Mouse (Mus musculus): ENCODE measurements around the gene Naa16. TPM values are rescaled to one million over a fixed set of nuclear protein-coding genes. Genes with fewer than 3 reads are reported as not detected.
"Not testable (repeated sequence)": the region's sequence is repeated elsewhere in the genome, so short reads cannot be mapped to it uniquely, and the experiment has no call there.

Naa16 gene
- polyA plus RNA-seq (2012; rRNA removed) = 10.7 and 11.2 TPM in 2 replicates

DNA sequence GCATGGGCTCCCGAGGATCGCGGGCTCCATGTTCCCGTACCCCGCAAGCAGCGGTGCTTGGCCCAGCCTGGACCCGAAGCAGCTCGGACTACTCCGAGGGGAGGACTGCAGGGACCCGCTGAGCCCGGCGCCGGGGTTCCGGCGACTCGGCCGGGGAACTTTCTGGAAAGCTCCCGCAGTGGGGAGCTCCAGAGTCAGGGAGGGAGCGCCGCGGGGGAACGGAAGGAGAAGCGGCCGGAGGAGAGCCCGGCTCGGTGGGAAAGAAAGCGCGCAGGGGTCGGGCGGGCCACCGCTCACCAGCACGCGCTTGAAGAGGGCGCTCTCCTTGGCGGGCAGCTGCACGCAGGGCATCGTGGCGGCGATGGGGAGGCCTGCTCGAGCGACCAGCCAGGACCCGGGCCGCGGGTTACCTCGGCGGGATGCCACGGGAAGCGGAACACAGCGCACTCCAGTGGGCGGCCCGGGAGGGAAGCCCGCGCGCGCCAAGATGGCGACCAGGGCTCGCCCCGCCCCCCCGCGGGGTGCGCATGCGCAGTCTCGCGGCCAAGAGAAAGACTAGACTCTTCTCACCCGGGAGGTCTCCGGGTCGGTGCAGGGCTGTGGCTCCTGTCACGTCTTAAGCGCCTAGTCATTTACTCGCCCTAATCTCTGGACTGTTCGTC, at the start of gene Naa16:
Gene Naa16 (minus strand): TSS at position 514 of the 662 bp plus-strand sequence.
- Histone ChIP-seq H3K4me1 (ENCODE audit: control insufficient read depth, insufficient read depth, low read length) (peaks cover 4% of the 10 kb centered on the region; the same call in 1 of the 2 replicates), H3K27ac (ENCODE audit: insufficient read depth, low read length) (peak within 1 kb of the TSS; percentile 94), H3K27me3 (ENCODE audit: control insufficient read depth, insufficient read depth, low read length) (no peaks in the 10 kb centered on the region), H3K4me3 (replicated peaks; ENCODE audit: insufficient read depth, low read depth, low read length) (peak within 1 kb of the TSS; percentile 86)
- TF ChIP-seq CTCF (IDR thresholded peaks at IDR 0.05; ENCODE audit: borderline replicate concordance, insufficient read depth, low read depth, low read length) = no peak; the same call in 1 of the 2 replicates
- peak; percentile 89; the same call in 1 of the 2 replicates for TF ChIP-seq POLR2A (IDR thresholded peaks at IDR 0.05; ENCODE audit: borderline replicate concordance, insufficient read depth, low read length)
- WGBS = under 1% methylated on average over 71 of the region's 71 CpGs
- DNase-seq = peak; percentile 93 to 95

DNA sequence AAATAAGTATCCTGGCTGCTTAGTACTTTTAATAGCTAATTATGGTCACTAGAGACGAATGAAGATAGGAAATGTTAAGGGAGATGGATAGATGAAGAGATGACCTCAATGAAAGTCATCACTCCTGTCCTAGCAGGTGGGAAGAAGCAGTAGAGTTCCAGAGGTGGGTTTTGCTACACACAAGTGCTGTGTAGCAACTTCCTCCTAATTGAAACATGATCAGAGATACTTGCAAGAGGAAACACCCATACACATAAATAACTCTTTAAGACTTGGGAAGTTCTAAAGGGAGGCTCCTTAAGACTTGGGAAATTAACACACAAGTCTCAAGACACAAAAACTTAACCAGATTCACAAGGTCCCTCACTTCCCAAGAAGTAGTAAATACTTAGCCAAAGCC, 43.5 kb upstream of the Naa16 start:
- no peak for DNase-seq
- 79% methylated on average over 1 of the region's 1 CpGs for WGBS
- no peak overlapping the region for H3K27ac ChIP-seq (ENCODE audit: insufficient read depth, low read length)
- no peaks in the 10 kb centered on the region for H3K4me1 ChIP-seq (ENCODE audit: control insufficient read depth, insufficient read depth, low read length)
- H3K4me3 ChIP-seq (replicated peaks; ENCODE audit: insufficient read depth, low read depth, low read length) = no peak overlapping the region
- TF ChIP-seq POLR2A (IDR thresholded peaks at IDR 0.05; ENCODE audit: borderline replicate concordance, insufficient read depth, low read length) = no peak
- no peak for TF ChIP-seq CTCF (IDR thresholded peaks at IDR 0.05; ENCODE audit: borderline replicate concordance, insufficient read depth, low read depth, low read length)
- no peaks in the 10 kb centered on the region for H3K27me3 ChIP-seq (ENCODE audit: control insufficient read depth, insufficient read depth, low read length)

- not testable (repeated sequence) for H3K4me3 ChIP-seq (replicated peaks; ENCODE audit: insufficient read depth, low read depth, low read length); H3K4me1 ChIP-seq (ENCODE audit: control insufficient read depth, insufficient read depth, low read length); H3K27me3 ChIP-seq (ENCODE audit: control insufficient read depth, insufficient read depth, low read length); H3K27ac ChIP-seq (ENCODE audit: insufficient read depth, low read length)
- DNase-seq = peak; percentile 17 to 32
- 65% methylated on average over 12 of the region's 59 CpGs for WGBS
Observed at GRCm38 (mm10) chr14:79426730-79427365, 36.3 kb upstream of the Naa16 start.

- Histone ChIP-seq H3K27ac (ENCODE audit: insufficient read depth, low read length) (peak within 1 kb of the TSS; percentile 34; the same call in 1 of the 2 replicates), H3K4me1 (ENCODE audit: control insufficient read depth, insufficient read depth, low read length) (peaks cover 5% of the 10 kb centered on the region; the same call in 1 of the 2 replicates), H3K4me3 (replicated peaks; ENCODE audit: insufficient read depth, low read depth, low read length) (peak within 1 kb of the TSS; percentile 73), H3K27me3 (ENCODE audit: control insufficient read depth, insufficient read depth, low read length) (no peaks in the 10 kb centered on the region)
- TF ChIP-seq POLR2A (IDR thresholded peaks at IDR 0.05; ENCODE audit: borderline replicate concordance, insufficient read depth, low read length) (peak; percentile 85; the same call in 1 of the 2 replicates), CTCF (IDR thresholded peaks at IDR 0.05; ENCODE audit: borderline replicate concordance, insufficient read depth, low read depth, low read length) (no peak)
- DNase-seq = peak; percentile 92 to 93
- under 1% methylated on average over 44 of the region's 44 CpGs for WGBS
Observed at GRCm38 (mm10) chr14:79425979-79426729, 35.6 kb upstream of the Naa16 start, which contains the start of gene Kbtbd7. Gene Kbtbd7, plus strand, starts transcription at chr14:79426511.

GRCm38 (mm10) chr14:79420083-79420685, 29.6 kb upstream of the Naa16 start:
- no peaks in the 10 kb centered on the region for H3K4me1 ChIP-seq (ENCODE audit: control insufficient read depth, insufficient read depth, low read length)
- no peak for DNase-seq
- 32% methylated on average over 20 of the region's 20 CpGs for WGBS
- no peak overlapping the region for H3K27ac ChIP-seq (ENCODE audit: insufficient read depth, low read length)
- no peak for TF ChIP-seq POLR2A (IDR thresholded peaks at IDR 0.05; ENCODE audit: borderline replicate concordance, insufficient read depth, low read length)
- TF ChIP-seq CTCF (IDR thresholded peaks at IDR 0.05; ENCODE audit: borderline replicate concordance, insufficient read depth, low read depth, low read length) = no peak
- H3K4me3 ChIP-seq (replicated peaks; ENCODE audit: insufficient read depth, low read depth, low read length) = no peak overlapping the region
- H3K27me3 ChIP-seq (ENCODE audit: control insufficient read depth, insufficient read depth, low read length) = no peaks in the 10 kb centered on the region

- Histone ChIP-seq H3K4me3 (replicated peaks; ENCODE audit: insufficient read depth, low read depth, low read length) (no peak overlapping the region), H3K27me3 (ENCODE audit: control insufficient read depth, insufficient read depth, low read length) (no peaks in the 10 kb centered on the region), H3K27ac (ENCODE audit: insufficient read depth, low read length) (no peak overlapping the region), H3K4me1 (ENCODE audit: control insufficient read depth, insufficient read depth, low read length) (no peaks in the 10 kb centered on the region)
- 88% methylated on average over 6 of the region's 6 CpGs for WGBS
- TF ChIP-seq CTCF (IDR thresholded peaks at IDR 0.05; ENCODE audit: borderline replicate concordance, insufficient read depth, low read depth, low read length) = no peak
- no peak for TF ChIP-seq POLR2A (IDR thresholded peaks at IDR 0.05; ENCODE audit: borderline replicate concordance, insufficient read depth, low read length)
- no peak for DNase-seq
Observed at GRCm38 (mm10) chr14:79413121-79413520, 22.5 kb upstream of the Naa16 start.

DNA sequence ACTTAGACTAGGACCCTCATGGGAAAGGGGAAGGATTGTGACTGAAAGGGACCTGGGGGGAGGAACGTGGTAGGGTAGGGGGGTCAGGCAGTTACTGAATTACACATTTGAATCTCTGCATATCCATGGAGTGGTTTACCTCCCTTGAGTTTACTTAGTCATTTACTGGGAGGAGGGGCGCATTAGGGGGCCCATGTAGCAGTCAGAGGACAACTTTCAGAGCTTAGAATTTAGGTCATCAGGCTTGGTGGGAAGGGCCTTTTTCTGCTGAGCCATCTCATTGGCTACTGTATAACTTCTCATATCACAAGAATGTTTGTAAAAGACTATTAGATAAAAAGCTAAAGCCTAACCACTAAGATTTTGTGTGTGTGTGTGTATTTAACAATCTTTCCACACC, 20.1 kb upstream of the Naa16 start:
- H3K27me3 ChIP-seq (ENCODE audit: control insufficient read depth, insufficient read depth, low read length) = no peaks in the 10 kb centered on the region
- no peaks in the 10 kb centered on the region for H3K4me1 ChIP-seq (ENCODE audit: control insufficient read depth, insufficient read depth, low read length)
- 90% methylated on average over 2 of the region's 2 CpGs for WGBS
- H3K27ac ChIP-seq (ENCODE audit: insufficient read depth, low read length) = no peak overlapping the region
- no peak for TF ChIP-seq POLR2A (IDR thresholded peaks at IDR 0.05; ENCODE audit: borderline replicate concordance, insufficient read depth, low read length)
- TF ChIP-seq CTCF (IDR thresholded peaks at IDR 0.05; ENCODE audit: borderline replicate concordance, insufficient read depth, low read depth, low read length) = no peak
- no peak overlapping the region for H3K4me3 ChIP-seq (replicated peaks; ENCODE audit: insufficient read depth, low read depth, low read length)
- no peak for DNase-seq

All from cerebellum, adult 2 months (tissue).